Mouse (Mus musculus): Measurements from ENCODE around the gene Rnf41. TPM values are rescaled to one million over a fixed set of nuclear protein-coding genes. Genes with fewer than 3 reads are reported as not detected.

The Rnf41 gene
- polyA plus RNA-seq, 1 experiment, result 25.4 TPM

- DNase-seq (ENCODE audit: low spot score), result no peak
Measured at GRCm38 (mm10) chr10:128385902-128386301, 25.6 kb upstream of the Rnf41 start.

DNA sequence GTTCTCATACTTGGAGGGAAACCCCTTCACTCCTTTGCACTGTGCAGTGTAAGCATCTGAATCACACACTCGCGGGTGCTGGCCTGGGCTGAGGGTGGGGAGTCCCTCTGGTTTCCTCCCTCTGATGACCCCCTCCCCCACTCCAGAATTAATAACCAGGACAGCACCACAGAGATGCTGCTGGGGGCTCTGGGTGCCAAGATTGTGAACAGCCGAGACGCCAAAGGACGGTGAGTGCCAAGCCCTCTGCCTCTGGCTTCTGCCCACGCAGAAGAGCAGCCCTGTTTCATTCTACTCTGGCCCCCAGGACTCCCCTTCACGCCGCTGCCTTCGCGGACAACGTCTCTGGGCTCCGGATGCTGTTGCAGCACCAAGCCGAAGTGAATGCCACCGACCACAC is 22.5 kb upstream of the Rnf41 start:
- DNase-seq (ENCODE audit: low spot score), result no peak

- no peak for DNase-seq (ENCODE audit: low spot score)
Measured at GRCm38 (mm10) chr10:128389570-128389969, 21.9 kb upstream of the Rnf41 start.

DNA sequence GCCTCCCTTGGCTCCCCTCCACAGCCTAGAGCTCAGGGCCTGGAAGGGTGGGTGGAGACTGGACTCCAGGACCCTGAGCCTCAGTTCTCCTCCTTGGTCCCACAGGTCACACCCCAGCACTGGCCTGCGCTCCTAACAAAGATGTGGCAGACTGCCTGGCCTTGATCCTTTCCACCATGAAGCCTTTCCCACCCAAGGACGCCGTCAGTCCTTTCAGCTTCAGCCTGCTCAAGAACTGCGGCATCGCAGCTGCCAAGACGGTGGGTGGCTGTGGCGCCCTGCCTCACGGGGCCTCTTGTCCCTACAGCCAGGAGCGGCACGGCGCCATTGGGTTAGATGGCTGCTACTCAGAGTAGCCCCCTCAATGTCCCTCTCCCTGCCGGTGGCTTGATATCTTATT is 21.1 kb upstream of the Rnf41 start:
- DNase-seq (ENCODE audit: low spot score), result no peak

DNA sequence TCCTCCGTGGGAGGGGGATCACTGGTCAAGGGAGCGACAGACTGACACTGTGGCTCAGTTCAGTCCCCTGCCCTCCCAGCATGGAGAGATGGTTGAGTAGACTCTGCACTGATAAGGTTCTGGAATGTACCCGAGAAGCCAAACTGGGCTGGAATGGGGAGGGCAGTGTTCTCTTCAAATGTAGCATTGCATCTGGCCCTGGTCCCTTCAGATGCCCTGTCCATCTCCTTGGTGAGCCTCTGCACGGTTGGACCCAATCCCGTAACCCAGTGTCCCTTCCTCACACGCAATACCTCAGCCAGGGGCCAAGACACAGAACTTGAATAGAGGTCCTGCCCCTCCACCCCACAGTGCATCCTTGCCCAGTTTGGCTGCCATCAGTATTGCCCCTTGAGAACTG is 19.6 kb upstream of the Rnf41 start:
- no peak for DNase-seq (ENCODE audit: low spot score)

GRCm38 (mm10) chr10:128396017-128396673 is 15.3 kb upstream of the Rnf41 start:
- no peak for DNase-seq (ENCODE audit: low spot score)

- DNase-seq (ENCODE audit: low spot score), result no peak
Measured at GRCm38 (mm10) chr10:128396716-128397264, 14.7 kb upstream of the Rnf41 start.

GRCm38 (mm10) chr10:128397466-128397865 is 14.0 kb upstream of the Rnf41 start:
- no peak for DNase-seq (ENCODE audit: low spot score)

- no peak for DNase-seq (ENCODE audit: low spot score)
Measured at GRCm38 (mm10) chr10:128400338-128400737, 11.1 kb upstream of the Rnf41 start.

DNA sequence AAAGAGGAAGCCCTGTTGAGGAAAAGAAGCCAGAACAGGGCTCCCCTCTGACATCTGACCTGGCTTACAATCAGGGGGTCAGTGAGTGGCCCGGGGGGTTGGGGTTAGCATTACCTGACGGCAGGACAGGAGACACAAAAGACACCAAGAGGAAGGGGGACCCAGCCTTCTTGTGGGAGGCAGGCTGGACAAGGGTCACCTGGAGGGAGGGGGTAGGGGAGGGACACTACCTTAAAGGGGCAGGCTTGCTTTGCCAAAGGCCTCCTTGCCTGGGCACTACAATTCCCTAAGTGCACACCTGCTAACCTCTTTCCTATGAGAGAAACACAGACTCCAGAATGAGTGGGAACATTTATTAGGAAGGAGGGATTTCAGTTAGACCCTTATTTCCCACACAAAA is 10.4 kb upstream of the Rnf41 start, which contains the start of gene Slc39a5:
Gene Slc39a5, minus strand, starts transcription at position 174 of the 400 bp plus-strand sequence.
- DNase-seq (ENCODE audit: low spot score), result no peak

GRCm38 (mm10) chr10:128401638-128402037 is 9.8 kb upstream of the Rnf41 start:
- DNase-seq (ENCODE audit: low spot score), result peak; percentile 15

GRCm38 (mm10) chr10:128403931-128404330 is 7.5 kb upstream of the Rnf41 start:
- DNase-seq (ENCODE audit: low spot score), result no peak

- no peak for DNase-seq (ENCODE audit: low spot score)
Measured at GRCm38 (mm10) chr10:128408591-128409535, 2.6 kb upstream of the Rnf41 start.

GRCm38 (mm10) chr10:128409692-128410559 is 1.5 kb upstream of the Rnf41 start:
- DNase-seq (ENCODE audit: low spot score), result peak; percentile 87

- DNase-seq (ENCODE audit: low spot score), result no peak
Measured at GRCm38 (mm10) chr10:128410560-128410845, 954 bp upstream of the Rnf41 start.

DNA sequence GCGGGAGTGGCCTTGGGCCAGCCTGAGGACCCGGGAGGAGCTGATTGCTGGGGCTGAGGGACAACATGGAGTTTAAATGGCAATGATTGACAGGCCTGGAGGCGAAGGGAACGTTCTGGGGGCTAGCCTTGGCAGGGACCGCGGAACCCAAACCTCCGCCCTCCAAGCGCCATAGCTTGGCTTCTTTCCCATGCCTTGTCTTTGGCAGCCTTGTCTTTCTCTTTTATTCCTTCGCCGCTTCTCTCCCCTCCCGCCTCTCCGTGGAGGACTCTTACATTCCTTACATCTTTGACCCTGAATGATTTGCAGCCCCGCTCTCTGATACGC is 561 bp downstream of the Rnf41 start:
- DNase-seq (ENCODE audit: low spot score), result no peak

GRCm38 (mm10) chr10:128412558-128412957 is 1.1 kb downstream of the Rnf41 start:
- DNase-seq (ENCODE audit: low spot score), result no peak

DNA sequence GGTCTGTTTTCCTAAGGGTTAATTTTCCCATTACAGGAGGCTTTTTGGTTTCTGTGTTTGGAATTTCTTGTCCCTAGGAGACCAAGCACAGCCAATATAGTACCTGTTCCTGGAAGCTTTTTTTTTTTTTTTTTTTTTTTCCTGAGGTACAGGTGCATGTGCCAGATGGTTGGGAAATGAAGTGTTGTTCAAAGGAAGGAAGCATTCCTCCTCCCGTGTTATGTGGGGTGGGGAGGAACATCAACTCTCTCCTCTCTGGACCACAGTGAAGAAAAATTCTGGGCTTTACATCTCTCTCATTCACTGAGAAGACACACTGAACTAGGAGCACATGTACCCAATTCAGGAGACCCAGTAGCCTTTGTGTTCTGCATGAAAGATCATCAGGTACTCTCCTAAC is 1.6 kb downstream of the Rnf41 start:
- DNase-seq (ENCODE audit: low spot score), result no peak

- no peak for DNase-seq (ENCODE audit: low spot score)
Measured at GRCm38 (mm10) chr10:128414848-128415247, 3.4 kb downstream of the Rnf41 start.

GRCm38 (mm10) chr10:128422426-128422825 is 11.0 kb downstream of the Rnf41 start:
- no peak for DNase-seq (ENCODE audit: low spot score)

DNA sequence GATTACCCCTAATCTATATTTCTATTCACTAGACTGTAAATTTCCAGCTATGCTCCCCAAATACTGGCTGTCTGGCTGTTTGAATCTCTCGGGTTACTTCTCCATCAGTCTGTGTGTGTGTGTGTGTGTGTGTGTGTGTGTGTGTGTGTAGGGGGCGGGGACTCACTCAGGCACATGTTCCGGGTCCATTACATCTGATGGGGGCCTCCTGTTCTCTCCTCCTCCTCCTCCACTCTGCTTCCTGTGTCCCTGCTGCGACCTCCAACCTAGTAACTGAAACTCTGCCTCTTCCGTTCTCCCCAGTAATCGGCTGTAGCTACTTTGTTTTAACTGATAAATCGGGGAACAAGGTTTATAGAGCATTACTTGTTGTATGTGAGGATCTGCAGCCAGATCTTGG is 13.1 kb downstream of the Rnf41 start:
- no peak for DNase-seq (ENCODE audit: low spot score)

GRCm38 (mm10) chr10:128425260-128425659 is 13.8 kb downstream of the Rnf41 start:
- no peak for DNase-seq (ENCODE audit: low spot score)

Data from urinary bladder, adult 2 months (tissue).